Mouse (Mus musculus): Measurements from ENCODE around the gene Rmnd1.
"Not testable (repeated sequence)": the region's sequence is repeated elsewhere in the genome, so short reads cannot be mapped to it uniquely, and the experiment has no call there.

Gene Rmnd1

GRCm38 (mm10) chr10:4432123-4432931, at the start of gene Rmnd1, which contains the start of gene Armt1:
TSS of gene Rmnd1 (minus strand) at chr10:4432388.
TSS of gene Armt1 (plus strand) at chr10:4432467.
- peak; percentile 94 for DNase-seq (ENCODE audit: low spot score)

- DNase-seq (ENCODE audit: low spot score): no peak
Observed at GRCm38 (mm10) chr10:4481695-4482094, 49.5 kb upstream of the Rmnd1 start.

GRCm38 (mm10) chr10:4480929-4481328, 48.7 kb upstream of the Rmnd1 start:
- no peak for DNase-seq (ENCODE audit: low spot score)

- no peak for DNase-seq (ENCODE audit: low spot score)
Observed at GRCm38 (mm10) chr10:4476604-4477003, 44.4 kb upstream of the Rmnd1 start.

- DNase-seq (ENCODE audit: low spot score): no peak
Observed at GRCm38 (mm10) chr10:4475431-4475830, 43.2 kb upstream of the Rmnd1 start.

- DNase-seq (ENCODE audit: low spot score): peak; percentile 28
Observed at GRCm38 (mm10) chr10:4473591-4473993, 41.4 kb upstream of the Rmnd1 start.

GRCm38 (mm10) chr10:4469406-4469805, 37.2 kb upstream of the Rmnd1 start:
- no peak for DNase-seq (ENCODE audit: low spot score)

GRCm38 (mm10) chr10:4465799-4466198, 33.6 kb upstream of the Rmnd1 start:
- DNase-seq (ENCODE audit: low spot score): no peak

- DNase-seq (ENCODE audit: low spot score): no peak
Observed at GRCm38 (mm10) chr10:4460201-4460600, 28.0 kb upstream of the Rmnd1 start.

- DNase-seq (ENCODE audit: low spot score): no peak
Observed at GRCm38 (mm10) chr10:4456409-4456808, 24.2 kb upstream of the Rmnd1 start.

GRCm38 (mm10) chr10:4435416-4435815, 3.2 kb upstream of the Rmnd1 start:
- no peak for DNase-seq (ENCODE audit: low spot score)

- DNase-seq (ENCODE audit: low spot score): not testable (repeated sequence)
Observed at GRCm38 (mm10) chr10:4433871-4434270, 1.7 kb upstream of the Rmnd1 start.

GRCm38 (mm10) chr10:4432996-4433755, 988 bp upstream of the Rmnd1 start:
- DNase-seq (ENCODE audit: low spot score): peak; percentile 49

- no peak for DNase-seq (ENCODE audit: low spot score)
Observed at GRCm38 (mm10) chr10:4431746-4432122, 454 bp downstream of the Rmnd1 start.

- no peak for DNase-seq (ENCODE audit: low spot score)
Observed at GRCm38 (mm10) chr10:4430826-4431225, 1.4 kb downstream of the Rmnd1 start.

GRCm38 (mm10) chr10:4430399-4430798, 1.8 kb downstream of the Rmnd1 start:
- no peak for DNase-seq (ENCODE audit: low spot score)

- no peak for DNase-seq (ENCODE audit: low spot score)
Observed at GRCm38 (mm10) chr10:4425245-4425644, 6.9 kb downstream of the Rmnd1 start.

- DNase-seq (ENCODE audit: low spot score): no peak
Observed at GRCm38 (mm10) chr10:4407191-4407590, 25.0 kb downstream of the Rmnd1 start.

- no peak for DNase-seq (ENCODE audit: low spot score)
Observed at GRCm38 (mm10) chr10:4405511-4405910, 26.7 kb downstream of the Rmnd1 start.

- DNase-seq (ENCODE audit: low spot score): peak; percentile 83
Observed at GRCm38 (mm10) chr10:4404895-4405491, 27.2 kb downstream of the Rmnd1 start.

- no peak for DNase-seq (ENCODE audit: low spot score)
Observed at GRCm38 (mm10) chr10:4398058-4398457, 34.1 kb downstream of the Rmnd1 start.

- no peak for DNase-seq (ENCODE audit: low spot score)
Observed at GRCm38 (mm10) chr10:4395321-4395720, 36.9 kb downstream of the Rmnd1 start.

- DNase-seq (ENCODE audit: low spot score): peak; percentile 40
Observed at GRCm38 (mm10) chr10:4391851-4392250, 40.3 kb downstream of the Rmnd1 start.
